Mouse (Mus musculus): ENCODE results near the gene Vmn1r139.
"Not testable (repeated sequence)": the region's sequence is repeated elsewhere in the genome, so short reads cannot be mapped to it uniquely, and the experiment has no call there.

Vmn1r139 gene

GRCm38 (mm10) chr7:22068757-22069156 lies at the start of gene Vmn1r139:
Gene Vmn1r139 (plus strand): TSS chr7:22069057.
- DNase-seq (ENCODE audit: low spot score): not testable (repeated sequence)

GRCm38 (mm10) chr7:22028797-22029196 lies 40.1 kb upstream of the Vmn1r139 start, which contains the start of gene Vmn1r138:
Gene Vmn1r138 (minus strand): TSS chr7:22028897.
- not testable (repeated sequence) for DNase-seq (ENCODE audit: low spot score)

- DNase-seq (ENCODE audit: low spot score): not testable (repeated sequence)
Observed at GRCm38 (mm10) chr7:22056205-22056604, 12.7 kb upstream of the Vmn1r139 start, which contains the start of gene Gm6176. Gene Gm6176 (minus strand): TSS chr7:22056305.

- DNase-seq (ENCODE audit: low spot score): not testable (repeated sequence)
Observed at GRCm38 (mm10) chr7:22118145-22118544, 49.3 kb downstream of the Vmn1r139 start, which contains the start of gene Gm16451. Gene Gm16451 (minus strand): TSS chr7:22118245.

GRCm38 (mm10) chr7:22134641-22135040 lies 65.8 kb downstream of the Vmn1r139 start, which contains the start of gene Gm10666:
Gene Gm10666 (minus strand): TSS chr7:22134741.
- not testable (repeated sequence) for DNase-seq (ENCODE audit: low spot score)
